Mouse (Mus musculus): ENCODE measurements around the gene Zbed5.
"Not testable (repeated sequence)": the region's sequence is repeated elsewhere in the genome, so short reads cannot be mapped to it uniquely, and the experiment has no call there.

The Zbed5 gene

DNA sequence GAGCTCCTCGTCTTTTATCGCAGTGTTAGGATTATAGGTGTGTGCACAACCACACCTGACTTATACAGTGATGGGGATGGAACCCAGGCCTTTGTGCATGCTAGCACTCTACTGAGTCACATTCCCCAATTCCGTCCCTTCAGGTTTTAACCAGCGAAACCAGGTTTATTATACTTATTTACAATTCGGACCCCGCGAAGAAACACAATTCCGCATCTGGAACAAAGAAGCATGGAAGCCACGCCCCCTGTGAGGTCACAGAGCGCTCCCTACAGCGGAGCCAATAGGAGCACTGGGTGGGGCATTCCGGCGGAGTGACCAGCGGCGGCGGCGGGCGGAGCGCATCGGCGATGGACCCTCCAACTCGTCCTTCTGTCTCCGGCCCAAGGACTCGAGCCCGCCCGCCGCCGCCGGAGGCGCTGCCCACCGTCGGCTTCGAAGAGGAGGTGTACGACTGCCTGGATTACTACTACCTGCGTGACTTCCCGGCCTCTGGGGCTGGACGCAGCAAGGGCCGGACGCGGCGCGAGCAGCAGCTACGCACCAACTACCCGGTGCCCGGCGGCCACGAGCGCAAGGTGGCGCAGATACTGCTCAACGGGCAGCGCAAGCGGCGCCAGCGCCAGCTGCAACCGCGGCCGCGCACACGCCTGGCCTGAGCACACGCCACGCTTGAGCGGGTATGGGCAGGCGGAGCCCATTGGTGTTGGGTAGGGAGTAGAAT is 12.9 kb downstream of the Zbed5 start, which contains the start of gene Nupr1l:
Gene Nupr1l, plus strand, starts transcription at position 299 of the 724 bp plus-strand sequence.
- in situ Hi-C loops (cut with MboI, MseI) = no loop called here

DNA sequence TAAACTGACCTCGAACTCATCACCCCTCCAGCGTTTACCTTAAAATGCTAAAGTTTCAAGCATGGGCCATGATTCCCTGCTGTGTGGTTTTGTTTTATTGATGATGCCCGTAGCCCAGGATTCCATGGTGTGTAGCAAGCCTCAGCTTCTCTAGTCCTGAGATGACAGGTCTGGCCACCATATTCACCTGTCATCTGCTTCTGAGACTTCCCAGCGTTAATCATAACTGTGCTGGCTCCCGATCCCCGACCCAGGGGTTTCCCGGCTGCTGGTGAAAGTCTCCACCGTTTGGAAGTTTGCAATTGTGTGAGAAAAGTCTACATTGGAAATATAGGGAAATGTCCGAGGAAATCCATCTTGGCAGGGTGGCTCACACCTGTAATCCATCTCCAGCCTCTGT is 13.6 kb downstream of the Zbed5 start:
- in situ Hi-C loops (cut with MboI, MseI) = no loop called here

DNA sequence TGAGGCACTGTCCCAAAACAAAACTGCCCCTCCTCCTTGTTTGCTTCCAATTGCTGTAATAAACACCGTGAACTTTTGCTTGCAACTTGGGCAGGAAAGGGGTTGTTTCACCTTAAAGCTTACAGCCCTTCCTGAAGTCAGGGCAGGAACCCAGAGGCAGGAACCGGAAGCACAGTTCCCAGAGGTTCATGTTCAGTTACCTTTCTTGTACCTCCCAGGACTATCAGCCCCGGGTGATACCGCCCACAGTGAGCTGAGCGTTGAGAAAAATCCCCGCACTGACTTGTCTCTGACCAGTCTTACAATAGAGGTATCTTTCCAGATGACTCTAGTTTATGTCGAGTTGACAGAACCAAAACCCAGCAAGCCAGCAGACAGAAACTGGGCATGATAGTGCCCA is 14.1 kb downstream of the Zbed5 start:
- in situ Hi-C loops (cut with MboI, MseI) = no loop called here

DNA sequence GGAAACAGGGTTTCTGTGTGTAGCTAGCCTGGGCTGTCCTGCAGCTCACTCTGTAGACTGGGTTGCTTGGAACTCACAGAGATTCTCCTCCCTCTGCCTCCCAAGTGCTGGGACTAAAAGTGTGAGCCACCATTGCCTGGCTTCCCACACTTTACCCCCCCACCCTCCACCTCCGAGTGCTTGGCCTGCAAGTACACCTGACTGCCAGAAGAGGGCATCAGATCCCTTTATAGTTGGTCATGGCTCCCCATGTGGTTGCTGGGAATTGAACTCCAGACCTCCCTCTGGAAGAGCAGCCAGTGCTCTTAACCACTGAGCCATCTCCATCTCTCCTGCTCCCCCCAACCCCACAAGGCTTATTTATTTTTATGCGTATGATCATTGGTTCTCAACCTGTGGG is 18.5 kb downstream of the Zbed5 start:
- in situ Hi-C loops (cut with MboI, MseI) = no loop called here

DNA sequence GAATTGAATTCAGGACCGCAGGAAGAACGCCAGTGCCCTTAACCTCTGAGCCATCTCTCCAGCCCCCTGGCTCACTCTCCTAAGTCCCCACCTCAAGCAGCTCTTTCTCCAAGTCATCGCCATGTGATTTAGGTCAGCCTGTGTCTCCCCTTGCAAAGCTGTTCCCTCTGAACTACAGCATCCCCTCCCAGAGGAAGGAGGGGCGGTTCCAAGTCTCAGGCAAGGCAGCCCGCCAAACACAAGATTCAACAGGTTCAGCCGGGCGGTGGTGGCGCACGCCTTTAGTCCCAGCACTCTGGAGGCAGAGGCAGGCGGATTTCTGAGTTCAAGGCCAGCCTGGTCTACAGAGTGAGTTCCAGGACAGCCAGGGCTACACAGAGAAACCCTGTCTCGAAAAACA is 20.0 kb downstream of the Zbed5 start:
- in situ Hi-C loops (cut with MboI, MseI) = not testable (repeated sequence)

DNA sequence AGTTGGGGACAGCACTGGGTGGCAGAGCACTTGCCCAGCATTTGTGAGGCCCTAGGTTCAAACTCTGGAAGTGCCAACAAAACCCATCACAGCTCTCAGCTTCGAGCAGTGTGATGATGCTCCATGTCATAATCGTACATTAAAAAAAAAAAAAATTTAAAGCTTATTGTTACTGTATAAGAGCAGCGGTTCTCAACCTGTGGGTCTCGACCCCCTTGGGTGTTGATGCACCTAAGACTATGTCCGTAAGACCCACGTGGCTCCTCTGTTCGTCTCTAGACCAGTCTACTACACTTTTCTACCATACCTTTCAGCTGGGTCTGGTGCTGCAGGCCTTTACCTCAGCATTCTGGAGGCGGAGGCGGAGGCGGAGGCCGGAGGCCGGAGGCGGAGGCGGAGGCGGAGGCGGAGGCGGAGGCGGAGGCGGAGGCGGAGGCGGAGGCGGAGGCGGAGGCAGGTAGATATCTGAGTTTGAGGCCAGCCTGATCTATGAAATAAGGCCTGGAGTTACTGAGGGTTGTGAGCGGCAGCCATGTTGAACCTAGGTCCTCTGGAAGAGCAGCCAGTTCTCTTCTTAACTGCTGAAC is 22.6 kb downstream of the Zbed5 start:
- in situ Hi-C loops (cut with MboI, MseI) = no loop called here

DNA sequence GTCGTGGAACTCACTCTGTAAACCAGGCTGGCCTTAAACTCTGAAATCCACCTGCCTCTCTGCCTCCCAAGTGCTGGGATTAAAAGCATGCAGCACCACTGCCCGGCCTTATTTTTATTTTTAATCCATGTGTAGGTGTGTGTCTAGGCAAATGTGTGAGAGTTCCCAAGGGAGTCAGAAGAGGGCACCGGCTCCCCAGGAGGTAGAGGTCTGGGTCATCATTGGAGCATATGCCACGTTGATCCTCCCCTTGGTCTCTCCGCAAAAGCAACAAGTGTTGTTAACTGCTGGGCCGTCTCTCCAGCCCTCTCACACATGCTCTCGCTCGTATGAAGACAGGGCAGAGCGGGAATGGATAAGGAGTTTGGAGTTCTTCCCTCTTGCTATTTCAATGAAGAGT is 23.2 kb downstream of the Zbed5 start:
- in situ Hi-C loops (cut with MboI, MseI) = no loop called here

DNA sequence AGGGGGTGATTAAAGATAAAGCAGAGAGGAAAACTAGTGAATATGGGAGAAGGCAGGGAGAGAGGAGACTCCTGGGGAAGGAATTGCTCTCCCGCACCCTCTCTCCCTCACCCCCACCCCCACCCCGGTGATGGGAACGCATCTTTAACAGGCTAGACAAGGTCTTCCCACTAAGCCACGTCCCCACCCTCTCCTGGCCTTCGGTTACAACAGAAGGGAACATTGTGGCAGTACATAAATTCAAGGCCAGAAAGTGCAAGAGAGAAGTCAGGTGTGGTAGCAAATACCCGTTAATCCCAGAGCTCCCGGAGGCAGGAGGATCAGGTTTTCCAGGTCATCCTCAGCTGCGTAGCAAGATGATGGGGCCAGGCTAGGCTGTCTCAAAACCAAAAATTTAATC is 23.8 kb downstream of the Zbed5 start:
- in situ Hi-C loops (cut with MboI, MseI) = no loop called here

DNA sequence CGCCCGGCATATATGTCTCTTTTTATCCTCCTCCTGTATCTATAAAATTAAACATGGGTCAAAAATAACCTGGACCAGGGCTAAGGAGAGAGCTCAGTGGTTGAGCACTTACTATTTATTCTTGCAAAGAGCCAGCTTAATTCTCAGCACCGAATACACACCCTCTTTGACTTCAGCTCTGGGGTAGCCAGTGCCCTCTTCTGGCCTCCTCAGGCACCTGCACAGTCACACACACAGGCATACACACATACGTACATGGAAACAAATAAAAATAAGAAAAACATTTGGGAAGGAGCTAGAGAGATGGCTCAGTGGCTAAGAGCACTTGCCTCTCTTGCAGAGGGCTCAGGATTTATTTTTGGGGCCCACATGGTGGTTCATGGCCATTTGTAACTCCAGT is 26.4 kb downstream of the Zbed5 start:
- in situ Hi-C loops (cut with MboI, MseI) = no loop called here

DNA sequence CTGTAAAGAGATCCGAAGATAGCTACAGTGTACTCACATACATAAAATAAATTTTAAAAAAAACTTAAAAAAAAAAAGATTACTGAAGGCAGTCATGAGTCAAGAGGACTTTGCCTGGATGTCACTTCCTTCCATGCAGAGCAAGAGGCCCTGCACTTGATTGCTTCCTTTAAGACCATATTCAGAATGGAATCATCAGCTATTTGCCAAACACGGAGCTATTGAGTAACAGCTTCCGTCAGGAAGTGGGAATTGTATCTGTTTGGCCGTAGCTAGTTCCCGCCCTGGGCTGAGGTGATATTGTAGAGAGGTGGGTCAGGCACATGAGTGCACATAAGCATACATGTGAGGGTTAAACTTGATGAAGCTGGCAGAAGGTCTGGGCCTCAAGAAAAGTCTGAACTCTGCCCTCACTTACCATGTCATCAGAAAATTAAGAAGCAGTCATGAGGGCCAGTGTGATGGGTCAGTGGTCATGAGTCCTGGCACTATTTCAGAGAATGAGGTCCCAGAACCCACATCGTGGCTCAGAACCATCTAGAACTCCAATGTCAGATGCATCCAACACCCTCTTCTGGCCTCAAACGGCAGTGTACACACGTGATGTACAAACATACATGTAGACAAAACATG is 29.4 kb downstream of the Zbed5 start:
- in situ Hi-C loops (cut with MboI, MseI) = loop anchor here (25.0 kb wide), 1 partner anchor 913 kb away; the partner anchor contains the start of genes Ran and Stx2

DNA sequence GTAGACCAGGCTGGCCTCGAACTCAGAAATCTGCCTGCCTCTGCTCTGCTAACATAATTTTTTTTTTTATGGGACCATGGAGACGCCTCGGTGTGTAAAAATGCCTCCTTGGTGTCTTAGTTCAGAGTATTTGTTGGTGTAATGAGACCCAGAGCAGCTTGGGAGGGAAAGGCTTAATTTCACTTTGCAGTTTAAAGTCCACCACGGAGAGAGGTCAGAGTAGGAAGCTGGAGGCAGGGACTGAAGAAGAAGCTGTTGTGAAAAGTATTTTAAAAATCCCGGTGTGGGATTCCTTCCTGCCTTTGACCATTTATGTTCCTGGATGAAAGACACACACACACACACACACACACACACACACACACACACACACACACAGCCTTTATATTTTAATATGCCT is 30.4 kb downstream of the Zbed5 start:
- in situ Hi-C loops (cut with MboI, MseI) = loop anchor here (25.0 kb wide), 1 partner anchor 914 kb away; the partner anchor contains the start of genes Ran and Stx2

DNA sequence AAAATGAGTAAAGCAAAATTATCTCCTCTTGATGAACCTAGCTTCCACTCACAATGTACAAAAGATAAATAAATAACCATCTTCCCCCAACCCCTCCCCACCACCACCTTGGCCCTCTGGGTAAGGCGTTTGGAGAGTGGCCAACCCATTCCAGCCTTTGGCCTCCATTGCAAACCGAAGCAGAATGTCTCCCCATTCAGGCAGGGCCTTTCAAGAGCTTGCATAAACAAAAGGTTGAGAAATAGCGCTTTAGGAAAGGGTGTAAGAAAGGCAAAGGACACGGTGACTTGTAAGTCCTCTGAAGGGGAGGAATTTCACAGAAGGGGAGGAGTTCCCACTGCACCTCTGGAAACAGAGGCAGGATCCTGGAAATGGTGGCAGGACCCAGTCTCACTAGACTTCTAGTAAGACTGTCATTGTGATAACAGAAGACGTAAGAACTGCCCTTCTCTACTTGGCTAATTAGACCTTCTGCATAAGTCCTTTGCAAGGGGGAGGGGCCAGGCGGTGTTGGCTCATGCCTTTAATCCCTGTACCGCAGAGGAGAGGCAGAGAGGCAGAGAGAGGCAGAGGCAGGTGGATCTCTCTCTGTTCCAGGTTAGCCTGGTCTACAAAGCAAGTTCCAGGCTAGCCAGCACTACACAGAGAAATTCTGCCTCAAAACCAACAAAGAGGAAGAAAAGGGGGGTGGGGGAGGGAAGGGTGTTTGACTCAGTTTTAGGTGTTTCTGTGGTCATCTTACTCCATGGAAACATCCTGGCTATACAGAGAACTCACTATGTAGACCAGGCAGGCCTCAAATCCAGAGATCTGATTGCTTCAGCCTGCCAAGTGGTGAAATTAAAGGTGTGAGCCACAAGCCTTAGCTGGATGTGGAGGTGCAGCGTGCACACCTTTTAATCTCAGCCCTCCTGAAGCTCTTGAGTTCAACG is 34.7 kb downstream of the Zbed5 start:
- in situ Hi-C loops (cut with MboI, MseI) = loop anchor here (25.0 kb wide), 1 partner anchor 918 kb away; the partner anchor contains the start of genes Ran and Stx2

DNA sequence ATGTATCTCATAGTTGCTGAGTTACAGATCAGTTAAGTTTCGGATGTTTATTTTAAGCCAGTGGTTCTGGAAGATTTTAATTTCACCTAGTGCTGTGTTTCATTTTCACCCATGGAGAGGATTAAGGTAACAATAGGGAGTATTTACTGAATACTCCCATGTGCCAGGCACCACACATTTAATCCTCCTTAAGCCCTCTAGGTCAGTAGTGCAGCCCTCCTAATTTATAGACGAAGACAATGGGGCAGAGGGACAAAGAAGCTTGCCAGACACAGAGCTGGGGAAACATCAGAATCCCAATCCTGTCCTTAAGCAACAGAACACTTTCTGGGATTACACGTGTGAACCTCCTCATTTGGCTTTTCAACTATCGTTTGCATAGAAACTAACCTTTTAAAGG is 41.4 kb downstream of the Zbed5 start:
- in situ Hi-C loops (cut with MboI, MseI) = loop anchor here (25.0 kb wide), 1 partner anchor 925 kb away; the partner anchor contains the start of genes Ran and Stx2

DNA sequence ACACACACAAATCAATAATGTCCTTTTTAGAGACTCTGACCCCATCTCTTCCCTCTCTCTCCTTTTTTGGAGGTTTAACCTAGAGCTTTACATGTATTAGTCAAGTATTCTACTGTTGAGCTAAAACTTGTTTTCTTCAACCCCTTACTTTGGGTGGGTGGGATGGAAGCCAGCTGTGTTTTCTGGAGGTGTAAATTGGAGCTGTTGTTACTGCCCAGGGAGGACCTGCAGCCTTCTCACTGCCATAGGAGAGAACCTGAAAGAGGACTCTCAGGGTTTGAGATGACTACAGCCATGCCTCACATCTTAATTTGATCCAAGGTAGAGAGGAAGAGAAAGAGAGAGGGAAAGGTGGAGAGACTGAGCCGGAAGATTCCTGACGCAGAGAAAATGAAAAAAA is 44.8 kb downstream of the Zbed5 start:
- in situ Hi-C loops (cut with MboI, MseI) = loop anchor here (25.0 kb wide), 1 partner anchor 928 kb away; the partner anchor contains the start of genes Ran and Stx2

DNA sequence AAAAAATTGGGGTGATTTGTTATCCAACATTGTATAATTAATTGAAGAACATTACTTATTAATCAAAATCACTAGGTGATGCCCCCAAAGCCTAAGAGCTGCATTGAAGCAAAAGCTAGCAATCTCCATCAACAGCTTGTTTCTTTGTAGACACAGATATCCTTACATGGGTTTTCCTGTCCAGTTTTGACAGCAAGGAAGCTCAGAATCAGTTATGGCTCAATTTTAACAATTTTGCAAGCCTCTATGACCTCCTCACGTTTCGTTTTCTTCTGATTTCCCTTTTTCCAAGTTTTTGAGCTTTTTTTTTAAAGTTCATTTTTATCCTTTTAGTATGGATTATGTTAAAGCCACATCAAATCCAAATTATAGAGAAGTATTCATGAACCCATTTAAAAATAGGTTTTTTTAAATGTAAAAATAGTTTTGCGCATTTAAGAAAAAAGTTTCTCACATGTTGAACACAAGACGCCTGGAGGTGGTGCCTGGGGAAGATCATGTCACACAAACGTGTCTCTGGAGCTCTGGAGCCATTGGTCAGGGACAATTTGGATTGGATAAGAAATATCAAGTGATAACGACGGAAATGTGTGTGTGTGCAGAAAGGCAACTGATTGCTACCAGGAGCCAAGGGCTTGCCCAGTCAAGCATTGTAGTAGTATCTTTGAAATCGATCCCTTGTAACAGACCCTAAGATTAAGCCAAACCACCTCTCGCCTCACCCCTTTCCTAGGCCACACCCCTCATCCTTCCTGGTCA is 45.4 kb downstream of the Zbed5 start:
- in situ Hi-C loops (cut with MboI, MseI) = loop anchor here (25.0 kb wide), 1 partner anchor 929 kb away; the partner anchor contains the start of genes Ran and Stx2

DNA sequence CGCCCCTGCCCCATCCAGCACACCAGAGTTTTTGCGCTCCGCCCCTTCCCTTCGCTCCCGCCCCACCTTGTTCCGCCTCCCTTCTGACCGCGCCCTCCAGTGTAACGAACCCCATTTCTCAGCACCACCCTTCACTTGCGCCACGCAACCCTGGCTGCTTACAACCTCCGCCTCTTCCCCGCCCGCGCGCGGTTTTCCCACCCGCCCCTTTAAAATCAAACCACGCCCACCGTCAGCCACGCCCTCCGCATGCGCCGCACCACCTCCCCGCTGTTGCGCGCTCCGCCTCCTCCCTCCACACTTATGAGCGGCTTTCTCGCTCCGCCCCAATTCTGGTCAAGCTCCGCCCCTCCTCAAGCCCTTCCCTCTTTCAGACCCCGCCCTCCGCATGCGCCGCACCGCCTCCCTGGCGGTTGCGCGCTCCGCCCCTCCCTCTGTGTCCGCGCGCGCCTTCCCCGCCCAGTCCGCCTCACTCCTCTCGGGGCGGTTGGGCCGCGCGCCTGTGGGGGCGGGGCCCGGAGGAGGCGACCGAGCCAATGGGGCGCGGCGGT is 46.0 kb downstream of the Zbed5 start, which contains the start of gene Vkorc1l1:
Gene Vkorc1l1, plus strand, starts transcription at position 476 of the 551 bp plus-strand sequence.
- in situ Hi-C loops (cut with MboI, MseI) = loop anchor here (25.0 kb wide), 1 partner anchor 929 kb away; the partner anchor contains the start of genes Ran and Stx2

DNA sequence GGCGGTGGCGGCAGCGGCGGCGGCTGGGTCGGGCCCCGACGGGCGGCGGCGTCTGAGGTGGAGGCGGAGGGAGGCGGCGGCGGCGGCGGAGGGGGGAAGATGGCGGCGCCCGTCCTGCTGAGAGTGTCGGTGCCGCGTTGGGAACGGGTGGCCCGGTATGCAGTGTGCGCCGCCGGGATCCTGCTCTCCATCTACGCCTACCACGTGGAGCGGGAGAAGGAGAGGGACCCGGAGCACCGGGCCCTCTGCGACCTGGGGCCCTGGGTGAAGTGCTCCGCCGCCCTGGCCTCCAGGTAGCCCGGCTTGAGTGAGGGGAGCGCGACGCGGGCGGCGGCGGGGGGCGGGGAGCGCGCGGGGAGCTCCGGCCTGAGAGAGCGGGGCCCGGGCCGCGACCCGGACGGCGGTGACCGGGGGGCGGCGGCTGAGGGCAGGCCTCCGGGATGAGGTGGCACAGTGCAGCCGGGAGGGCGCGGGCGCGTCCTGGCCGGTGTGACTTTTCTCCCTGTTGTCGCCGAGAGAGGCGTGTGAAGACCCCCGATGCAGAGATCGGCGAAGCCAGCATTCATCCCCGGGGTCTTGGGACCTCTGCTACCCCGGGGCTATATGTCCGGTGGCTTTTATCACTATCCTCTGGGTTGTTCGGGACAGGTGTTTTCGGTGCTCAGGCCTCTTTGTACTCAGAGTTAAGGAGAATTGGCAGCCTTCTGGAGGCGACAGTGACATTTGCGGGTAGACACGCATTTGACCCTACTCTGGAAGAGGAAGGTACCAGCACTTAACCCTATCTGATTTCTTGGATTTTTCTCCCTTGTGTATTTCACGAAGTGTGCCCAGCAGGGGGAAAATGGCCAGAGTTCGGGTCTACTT is 46.8 kb downstream of the Zbed5 start:
- in situ Hi-C loops (cut with MboI, MseI) = loop anchor here (25.0 kb wide), 1 partner anchor 930 kb away; the partner anchor contains the start of genes Ran and Stx2

DNA sequence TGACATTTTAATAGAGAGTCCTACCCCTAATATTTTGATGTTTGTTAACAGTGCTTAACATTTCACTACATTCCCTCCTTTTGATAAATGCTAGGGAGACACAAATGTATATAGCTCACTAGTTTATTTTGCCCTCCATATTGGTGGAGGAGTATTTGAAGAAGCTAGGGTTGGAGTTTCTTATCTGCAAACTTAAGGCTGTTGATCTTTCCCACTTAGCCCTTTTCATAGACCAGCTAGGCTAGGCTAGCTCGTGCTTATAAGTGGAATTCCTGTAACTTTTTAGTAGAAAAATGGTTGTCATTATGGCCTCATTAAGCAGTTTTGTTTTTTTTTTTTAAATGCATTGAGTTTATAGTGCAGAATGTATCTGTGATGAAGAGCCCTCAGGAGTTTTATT is 47.9 kb downstream of the Zbed5 start:
- in situ Hi-C loops (cut with MboI, MseI) = loop anchor here (25.0 kb wide), 1 partner anchor 931 kb away; the partner anchor contains the start of genes Ran and Stx2

DNA sequence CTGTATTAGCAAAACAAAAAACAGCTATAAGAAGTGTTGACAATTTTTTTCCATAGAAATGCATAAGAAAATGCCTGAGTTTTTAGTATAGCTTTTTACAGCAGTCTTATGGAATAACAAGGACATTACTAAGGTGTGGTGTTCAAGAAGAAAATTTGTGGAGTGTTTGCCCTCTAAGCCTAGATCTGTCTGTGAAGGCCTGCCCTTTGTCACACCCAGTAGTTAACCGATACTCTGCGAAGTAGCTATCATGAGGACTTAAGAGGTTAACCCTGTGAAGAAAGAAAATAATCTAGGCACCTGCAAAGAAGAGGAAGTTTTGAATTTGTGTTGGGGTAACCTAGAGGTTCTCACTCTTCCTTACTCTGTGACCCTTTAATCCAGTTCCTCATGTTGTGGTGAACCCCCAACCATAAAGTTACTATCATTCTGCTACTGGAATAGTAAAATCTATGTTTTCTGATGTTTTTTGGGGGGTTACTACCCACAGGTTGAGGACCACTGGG is 52.1 kb downstream of the Zbed5 start:
- in situ Hi-C loops (cut with MboI, MseI) = loop anchor here (25.0 kb wide), 1 partner anchor 935 kb away; the partner anchor contains the start of genes Ran and Stx2

Measured in regulatory T cell (primary cell).